11 mouse cellular contexts compared by ENCODE assay signal in the genomic region with DNA sequence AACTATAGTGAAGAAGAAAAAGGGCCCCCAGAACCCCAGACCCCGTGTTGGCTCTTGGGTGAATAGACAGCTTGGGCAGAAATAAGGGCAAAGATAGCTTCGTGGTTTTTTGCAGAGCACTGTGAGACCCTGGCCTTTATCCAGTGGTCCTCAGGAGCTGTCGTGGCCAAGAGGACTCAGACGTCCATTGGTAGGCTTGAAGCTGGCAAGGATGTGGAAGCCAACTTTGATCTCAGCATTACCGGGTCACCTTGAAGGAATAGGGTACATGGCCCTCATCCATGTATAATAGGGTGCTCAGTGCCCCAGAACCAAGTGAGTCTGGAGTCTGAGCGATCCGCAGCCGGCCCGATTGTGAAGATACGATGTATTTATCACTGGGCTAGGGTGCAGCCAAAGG. TPM values are rescaled to one million over a fixed set of nuclear protein-coding genes. Genes with fewer than 3 reads are reported as not detected.
DNase-seq lines count a peak whose midpoint lies in the region; ATAC-seq lines count a peak whose summit lies in the region.
"Had no signal": no experiment of that assay in that cellular context is flagged by ENCODE, and none has a peak within 500 bp of the region (broad histone marks: within the 10 kb centered on the region; RNA-seq: fewer than 3 reads in every experiment).

No protein-coding gene starts in this region.

- H3K9ac ChIP-seq in heart, embryonic 14.5 days (ENCODE audit: low read length): no peak overlapping the region
- no peak overlapping the region for H3K9ac ChIP-seq in midbrain, embryonic 13.5 days (replicated peaks)
- H3K9ac ChIP-seq in midbrain, embryonic 16.5 days (ENCODE audit: low read depth, low read length): no peak overlapping the region
- no peak overlapping the region for H3K9ac ChIP-seq in intestine, embryonic 15.5 days

- H3K27me3 ChIP-seq in heart, embryonic 14.5 days (ENCODE audit: control insufficient read depth, insufficient read depth, low read length): peaks cover 13% of the 10 kb centered on the region
- H3K27me3 ChIP-seq in midbrain, embryonic 13.5 days: peaks cover 8% of the 10 kb centered on the region
- H3K27me3 ChIP-seq in midbrain, embryonic 16.5 days (ENCODE audit: control insufficient read depth, insufficient read depth, low read depth, low read length): peaks cover 3% of the 10 kb centered on the region; the same call in 1 of the 2 replicates
- H3K27me3 ChIP-seq in intestine, embryonic 15.5 days (replicated peaks): peaks cover 16% of the 10 kb centered on the region

- H3K36me3 ChIP-seq in heart, embryonic 14.5 days (ENCODE audit: control insufficient read depth, insufficient read depth, low read length): no peaks in the 10 kb centered on the region
- H3K36me3 ChIP-seq in midbrain, embryonic 13.5 days: no peaks in the 10 kb centered on the region
- H3K36me3 ChIP-seq in midbrain, embryonic 16.5 days (ENCODE audit: control insufficient read depth, insufficient read depth, low read length): no peaks in the 10 kb centered on the region
- no peaks in the 10 kb centered on the region for H3K36me3 ChIP-seq in intestine, embryonic 15.5 days

- no peak for ATAC-seq in heart, embryonic 14.5 days (ENCODE audit: insufficient number of reproducible peaks, insufficient read depth, low FRiP score, low read depth)
- no peak for ATAC-seq in midbrain, embryonic 13.5 days
- ATAC-seq in midbrain, embryonic 16.5 days: no peak
- ATAC-seq in intestine, embryonic 15.5 days: no peak

- peaks cover 8 to 14% of the 10 kb centered on the region in 2 experiments; a peak in 3 of 4 replicates for H3K4me1 ChIP-seq in heart, embryonic 14.5 days (ENCODE audit: control insufficient read depth in 2 of 2, insufficient read depth in 2 of 2, low read length in 2 of 2)
- peaks cover 27% of the 10 kb centered on the region for H3K4me1 ChIP-seq in midbrain, embryonic 13.5 days (replicated peaks)
- H3K4me1 ChIP-seq in midbrain, embryonic 16.5 days (ENCODE audit: control insufficient read depth, insufficient read depth, low read length): peaks cover 18% of the 10 kb centered on the region
- peaks cover 15% of the 10 kb centered on the region for H3K4me1 ChIP-seq in intestine, embryonic 15.5 days (replicated peaks)

- DNase-seq in heart, postnatal 25 days (ENCODE audit: low spot score): no peak
- no peak for DNase-seq in retina, embryonic 14.5 days (ENCODE audit: low spot score)
- no peak for DNase-seq in layer of hippocampus, postnatal 36 days
- DNase-seq: gastrocnemius, postnatal 36 days; kidney, adult 2 months; liver had no signal

- WGBS in heart, embryonic 14.5 days: 85% methylated on average over 10 of the region's 10 CpGs
- 92% methylated on average over 10 of the region's 10 CpGs for WGBS in midbrain, embryonic 13.5 days
- 86% methylated on average over 10 of the region's 10 CpGs for WGBS in midbrain, embryonic 16.5 days
- 87% methylated on average over 10 of the region's 10 CpGs for WGBS in intestine, embryonic 15.5 days

- peak overlapping the region; percentile 90; the same call in 1 of the 2 replicates for H3K4me2 ChIP-seq in heart, embryonic 14.5 days (ENCODE audit: low read length)
- H3K4me2 ChIP-seq in midbrain, embryonic 13.5 days (replicated peaks): peak overlapping the region; percentile 52; the same call in 1 of the 2 replicates
- H3K4me2 ChIP-seq in midbrain, embryonic 16.5 days (ENCODE audit: low read length): no peak overlapping the region
- H3K4me2 ChIP-seq in intestine, embryonic 15.5 days (replicated peaks): peak overlapping the region; percentile 79; the same call in 1 of the 2 replicates

- no peak overlapping the region; a peak in 1 of 4 replicates for H3K4me3 ChIP-seq in heart, embryonic 14.5 days (ENCODE audit: control insufficient read depth in 1 of 2, insufficient read depth in 1 of 2, low read depth in 1 of 2, low read length in 2 of 2)
- no peak overlapping the region for H3K4me3 ChIP-seq in midbrain, embryonic 13.5 days (replicated peaks)
- H3K4me3 ChIP-seq in midbrain, embryonic 16.5 days (ENCODE audit: low read depth, low read length): no peak overlapping the region
- peak overlapping the region; percentile 39 for H3K4me3 ChIP-seq in intestine, embryonic 15.5 days (replicated peaks)

- no peak overlapping the region for H3K27ac ChIP-seq in heart, embryonic 14.5 days (replicated peaks in 1 of 2; ENCODE audit: control insufficient read depth in 1 of 2, insufficient read depth in 1 of 2, low read depth in 2 of 2, low read length in 2 of 2)
- H3K27ac ChIP-seq in midbrain, embryonic 13.5 days: no peak overlapping the region
- H3K27ac ChIP-seq in midbrain, embryonic 16.5 days (ENCODE audit: low read length): no peak overlapping the region
- H3K27ac ChIP-seq in intestine, embryonic 15.5 days: no peak overlapping the region

- intact Hi-C loops in heart, postnatal 25 days (cut with DNase I): no loop called here

- peaks cover 2% of the 10 kb centered on the region; the same call in 1 of the 2 replicates for H3K9me3 ChIP-seq in heart, embryonic 14.5 days (ENCODE audit: control insufficient read depth, low read length)
- no peaks in the 10 kb centered on the region for H3K9me3 ChIP-seq in midbrain, embryonic 13.5 days
- no peaks in the 10 kb centered on the region for H3K9me3 ChIP-seq in midbrain, embryonic 16.5 days (replicated peaks; ENCODE audit: control insufficient read depth, low read length, poor library complexity, severe bottlenecking)
- H3K9me3 ChIP-seq in intestine, embryonic 15.5 days: no peaks in the 10 kb centered on the region

RNA-seq across cellular contexts. Expression of gene Medag, which starts 1.1 kb away (rescaled TPM):
- 2.2 TPM in 2 replicates for polyA plus RNA-seq in heart, embryonic 14.5 days (2014; fragmentation: Nextera tagmentation; extraction: Ambion mirVana)
- 10 to 100 TPM; 16.2 to 16.7 TPM for total RNA-seq in heart, postnatal 25 days (2021)
- 1.9 and 2.3 TPM in 2 replicates for polyA plus RNA-seq in midbrain, embryonic 13.5 days (2015; fragmentation: Nextera tagmentation; extraction: Ambion mirVana)
- 2.0 and 2.8 TPM in 2 replicates for polyA plus RNA-seq in midbrain, embryonic 16.5 days (2015; fragmentation: Nextera tagmentation; extraction: Ambion mirVana)
- 2.2 and 2.4 TPM in 2 replicates for polyA plus RNA-seq in intestine, embryonic 15.5 days (2015; fragmentation: Nextera tagmentation; extraction: Ambion mirVana)
- total RNA-seq in layer of hippocampus, postnatal 36 days (2021): 1 to 10 TPM; 2.8 to 3.2 TPM

RNA-seq across cellular contexts. Expression of gene Tex26, which starts 26.8 kb away (rescaled TPM):
- 0.46 and 0.71 TPM in 2 replicates for polyA plus RNA-seq in heart, embryonic 14.5 days (2014; fragmentation: Nextera tagmentation; extraction: Ambion mirVana)
- total RNA-seq in heart, postnatal 25 days (2021): not detected
- 2.3 and 2.5 TPM in 2 replicates for polyA plus RNA-seq in midbrain, embryonic 13.5 days (2015; fragmentation: Nextera tagmentation; extraction: Ambion mirVana)
- 1.6 and 2.0 TPM in 2 replicates for polyA plus RNA-seq in midbrain, embryonic 16.5 days (2015; fragmentation: Nextera tagmentation; extraction: Ambion mirVana)
- 0.11 and 0.36 TPM in 2 replicates for polyA plus RNA-seq in intestine, embryonic 15.5 days (2015; fragmentation: Nextera tagmentation; extraction: Ambion mirVana)
- under 1 TPM; 0.30 to 0.73 TPM for total RNA-seq in layer of hippocampus, postnatal 36 days (2021)
- total RNA-seq: adrenal gland, postnatal 25 days; gastrocnemius, postnatal 36 days had no signal
- polyA plus RNA-seq: kidney, adult 2 months had no signal
